Mouse (Mus musculus): Measurements from ENCODE around the gene Clpx.

- no peak for TF ChIP-seq EP300 (IDR thresholded peaks at IDR 0.05; ENCODE audit: low read depth)
- no peak for TF ChIP-seq CTCF (IDR thresholded peaks at IDR 0.05; ENCODE audit: low read depth)
These were observed 4.1 kb upstream of the Clpx start for GRCm38 (mm10) chr9:65289988-65290387.

Measured in liver, embryonic 14.5 days (tissue).